Mouse (Mus musculus) ES-E14 (cell line): ENCODE measurements around the gene 4930524J08Rik.

ENCODE experiments used
- CHD2 ChIP-seq: IDR thresholded peaks from 2 replicates; pipeline ENCODE4 v1.6.1; 2014; ENCODE audit warnings: mild to moderate bottlenecking, low read depth, low read length, inconsistent platforms
- HCFC1 ChIP-seq: IDR thresholded peaks from 2 replicates; pipeline ENCODE4 v1.6.1; 2012; ENCODE audit warnings: low read length, inconsistent platforms, borderline replicate concordance; ENCODE audit not compliant: insufficient read depth
- MAFK ChIP-seq: IDR thresholded peaks from 2 replicates; pipeline ENCODE4 v1.6.1; 2014; ENCODE audit warnings: mild to moderate bottlenecking, low read depth, low read length, inconsistent platforms; ENCODE audit not compliant: insufficient read depth
- ZC3H11A ChIP-seq: IDR thresholded peaks from 2 replicates; pipeline ENCODE4 v1.6.1; 2012; ENCODE audit warnings: low read depth, mild to moderate bottlenecking, inconsistent platforms, low read length, borderline replicate concordance

DNA sequence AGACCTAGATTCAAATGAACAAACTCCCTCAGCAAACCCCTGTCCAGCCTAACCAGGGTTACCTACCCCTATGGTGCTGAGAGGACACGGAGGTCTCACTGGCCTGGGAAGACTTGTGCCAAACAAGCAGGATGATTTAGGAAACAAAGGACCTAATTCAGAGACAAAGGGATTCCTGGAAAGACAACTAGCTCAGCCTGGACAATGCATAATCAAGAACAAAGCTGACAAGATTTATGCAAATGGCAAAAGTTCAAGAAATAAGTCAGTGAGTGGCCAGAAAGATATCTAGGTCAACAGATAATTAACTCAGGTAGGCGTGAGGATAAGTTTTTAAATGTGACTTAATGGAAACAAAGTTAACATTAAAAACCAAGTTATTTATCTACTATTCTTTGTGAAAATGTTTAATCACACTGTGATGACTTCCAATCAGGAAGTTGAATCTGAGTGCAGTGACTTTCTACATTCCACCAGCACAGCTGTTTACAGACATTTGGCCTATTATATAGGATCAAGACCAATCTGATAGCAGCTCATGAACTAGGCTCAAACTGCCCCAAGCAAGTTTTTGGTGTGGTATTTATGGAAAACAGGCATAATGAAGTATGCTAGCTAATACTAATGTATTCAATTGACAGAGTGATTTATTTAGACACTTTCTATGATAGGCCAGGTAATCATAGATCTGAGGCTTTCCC lies 19.5 kb upstream of the 4930524J08Rik start:
- no peak for TF ChIP-seq ZC3H11A
- TF ChIP-seq CHD2: no peak; the same call in 1 of the 2 replicates
- TF ChIP-seq HCFC1: no peak
- no peak for TF ChIP-seq MAFK
